ENCODE assay signal across 8 mouse cellular contexts in genomic region chr2:78868511-78868854, GRCm38 (mm10). TPM values are rescaled to one million over a fixed set of nuclear protein-coding genes. Genes with fewer than 3 reads are reported as not detected.
DNase-seq lines count a peak whose midpoint lies in the region; ATAC-seq and TF ChIP-seq lines count a peak whose summit lies in the region.

No protein-coding gene starts in this region.

- no peak for TF ChIP-seq CTCF in liver, postnatal 0 days (IDR thresholded peaks at IDR 0.05; ENCODE audit: low read depth)
- no peak for TF ChIP-seq CTCF in testis, adult 2 months (IDR thresholded peaks at IDR 0.05; ENCODE audit: control insufficient read depth, insufficient read depth, insufficient replicate concordance, low read depth, low read length)

- peak; percentile 93 for DNase-seq in CD4-positive, CD25-positive, alpha-beta regulatory T cell, adult 2 months (ENCODE audit: low read depth, low spot score)
- peak; percentile 82 to 93 for DNase-seq in kidney, postnatal 25 days
- peak; percentile 95 for DNase-seq in liver, postnatal 0 days

- H3K27ac ChIP-seq in brown adipose tissue, adult 24 weeks (replicated peaks; ENCODE audit: low read depth, low read length) = no peak overlapping the region
- peak overlapping the region; percentile 98 for H3K27ac ChIP-seq in heart, embryonic 15.5 days
- H3K27ac ChIP-seq in liver, postnatal 0 days (ENCODE audit: low read depth) = peak overlapping the region; percentile 98
- H3K27ac ChIP-seq in neural tube, embryonic 13.5 days (replicated peaks) = peak overlapping the region; percentile 99
- H3K27ac ChIP-seq in testis, adult 2 months (ENCODE audit: control insufficient read depth, insufficient read depth, low read depth, low read length) = peak overlapping the region; percentile 94

- peak; percentile 77 for ATAC-seq in erythroid progenitor cell, adult 5-6 weeks (replicated peaks; ENCODE audit: low FRiP score, poor library complexity, severe bottlenecking)
- peak; percentile 85 for ATAC-seq in heart, embryonic 15.5 days (replicated peaks; ENCODE audit: insufficient number of reproducible peaks, insufficient read depth, low FRiP score, low read depth)
- peak; percentile 89 for ATAC-seq in liver, postnatal 0 days
- peak; percentile 70 for ATAC-seq in neural tube, embryonic 13.5 days (ENCODE audit: low read depth)

- H3K9me3 ChIP-seq in heart, embryonic 15.5 days (replicated peaks) = no peaks in the 10 kb centered on the region
- no peaks in the 10 kb centered on the region for H3K9me3 ChIP-seq in liver, postnatal 0 days (ENCODE audit: low read length)
- H3K9me3 ChIP-seq in neural tube, embryonic 13.5 days = no peaks in the 10 kb centered on the region

- H3K4me1 ChIP-seq in brown adipose tissue, adult 24 weeks (ENCODE audit: control insufficient read depth, insufficient read depth, insufficient read length, low read length) = peaks cover 6% of the 10 kb centered on the region
- H3K4me1 ChIP-seq in heart, embryonic 15.5 days (replicated peaks) = peaks cover 23% of the 10 kb centered on the region
- peaks cover 20% of the 10 kb centered on the region for H3K4me1 ChIP-seq in liver, postnatal 0 days (ENCODE audit: insufficient read depth)
- H3K4me1 ChIP-seq in neural tube, embryonic 13.5 days (replicated peaks) = peaks cover 30% of the 10 kb centered on the region
- peaks cover 2% of the 10 kb centered on the region for H3K4me1 ChIP-seq in testis, adult 2 months (ENCODE audit: control insufficient read depth, insufficient read depth, low read length)

- 0% methylated on average over 32 of the region's 44 CpGs for WGBS in heart, embryonic 15.5 days
- WGBS in liver, postnatal 0 days (ENCODE audit: insufficient replicate concordance) = under 1% methylated on average over 40 of the region's 44 CpGs
- 1% methylated on average over 28 of the region's 44 CpGs for WGBS in neural tube, embryonic 13.5 days

- H3K9ac ChIP-seq in heart, embryonic 15.5 days = peak overlapping the region; percentile 98
- H3K9ac ChIP-seq in liver, postnatal 0 days (replicated peaks) = peak overlapping the region; percentile 100
- peak overlapping the region; percentile 99 for H3K9ac ChIP-seq in neural tube, embryonic 13.5 days

- TF ChIP-seq EP300 in liver, postnatal 0 days (IDR thresholded peaks at IDR 0.05; ENCODE audit: low read depth) = no peak

- peak overlapping the region; percentile 78 for H3K4me2 ChIP-seq in heart, embryonic 15.5 days
- peak overlapping the region; percentile 94 for H3K4me2 ChIP-seq in liver, postnatal 0 days (ENCODE audit: low read depth, low read length)
- H3K4me2 ChIP-seq in neural tube, embryonic 13.5 days = peak overlapping the region; percentile 70

- H3K36me3 ChIP-seq in heart, embryonic 15.5 days = no peaks in the 10 kb centered on the region
- H3K36me3 ChIP-seq in liver, postnatal 0 days (replicated peaks; ENCODE audit: insufficient read depth, low read length) = 0 out of 2 replicates have a peak, but pooled peaks cover 3% of the 10 kb centered on the region
- H3K36me3 ChIP-seq in neural tube, embryonic 13.5 days = no peaks in the 10 kb centered on the region
- no peaks in the 10 kb centered on the region for H3K36me3 ChIP-seq in testis, adult 2 months (ENCODE audit: control insufficient read depth, insufficient read depth, low read length)

- TF ChIP-seq POLR2A in testis, adult 2 months (IDR thresholded peaks at IDR 0.05; ENCODE audit: control insufficient read depth, low read depth, low read length) = no peak

- no peaks in the 10 kb centered on the region for H3K27me3 ChIP-seq in heart, embryonic 15.5 days
- H3K27me3 ChIP-seq in liver, postnatal 0 days (ENCODE audit: insufficient read depth, low read length) = no peaks in the 10 kb centered on the region
- no peaks in the 10 kb centered on the region for H3K27me3 ChIP-seq in neural tube, embryonic 13.5 days
- H3K27me3 ChIP-seq in testis, adult 2 months (ENCODE audit: control insufficient read depth, insufficient read depth, low read length) = no peaks in the 10 kb centered on the region

- peak overlapping the region; percentile 66 for H3K4me3 ChIP-seq in brown adipose tissue, adult 24 weeks (ENCODE audit: insufficient read depth, low read depth, low read length)
- H3K4me3 ChIP-seq in heart, embryonic 15.5 days = peak overlapping the region; percentile 87
- H3K4me3 ChIP-seq in liver, postnatal 0 days (ENCODE audit: low read depth, low read length) = peak overlapping the region; percentile 95
- H3K4me3 ChIP-seq in neural tube, embryonic 13.5 days = peak overlapping the region; percentile 75
- H3K4me3 ChIP-seq in testis, adult 2 months (ENCODE audit: control insufficient read depth, low read depth, low read length) = peak overlapping the region; percentile 94

RNA-seq across cellular contexts. Expression of gene Ube2e3, which starts 0.6 kb away (rescaled TPM):
- 28.9 and 31.4 TPM in 2 replicates for polyA plus RNA-seq in brown adipose tissue, adult 24 weeks (2012; ENCODE audit: insufficient read depth, insufficient read length, missing spikeins)
- total RNA-seq in erythroid progenitor cell, adult 5-6 weeks (2015; ENCODE audit: low replicate concordance) = 89.0 and 153 TPM in 2 replicates
- total RNA-seq in erythroid progenitor cell, adult 5-6 weeks (2017; ENCODE audit: low replicate concordance) = 110 and 122 TPM in 2 replicates
- polyA plus RNA-seq in heart, embryonic 15.5 days (2015; fragmentation: Nextera tagmentation; extraction: Ambion mirVana) = 111 and 112 TPM in 2 replicates
- polyA plus RNA-seq in liver, postnatal 0 days (2015; fragmentation: Nextera tagmentation; extraction: Ambion mirVana) = 46.8 and 49.6 TPM in 2 replicates
- polyA plus RNA-seq in neural tube, embryonic 13.5 days (2015; fragmentation: Nextera tagmentation; extraction: Ambion mirVana) = 271 and 280 TPM in 2 replicates
- 14.8 and 16.5 TPM in 2 replicates for polyA plus RNA-seq in testis, adult 2 months (2012; rRNA removed)
